Mouse (Mus musculus) limb, embryonic 14.5 days (tissue): ENCODE measurements around the gene Crip3. TPM values are rescaled to one million over a fixed set of nuclear protein-coding genes. Genes with fewer than 3 reads are reported as not detected.

Experiments
- ATAC-seq: fragments of 200-750 bp; cut with Nextera tagmentation; 2 replicates; pipeline ENCODE4 v1.8.0; 2017; ENCODE audit warnings: low read depth, moderate number of reproducible peaks, moderate TSS enrichment; ENCODE audit not compliant: low FRiP score
- DNase-seq: peaks from one replicate; pipeline ENCODE4 v3.0.0-alpha.2; 2015; ENCODE audit warnings: low spot score
- H3K27ac ChIP-seq: fragments of 300-500 bp; sonication (generic); replicated peaks from 2 replicates; pipeline ENCODE4 v1.5.1; 2014; ENCODE audit warnings: low read depth, mild to moderate bottlenecking, low read length, moderate library complexity, mixed read lengths
- H3K27me3 ChIP-seq: fragments of 300-500 bp; sonication (generic); 2 replicates; pipeline ENCODE4 v1.6.1; 2014; ENCODE audit warnings: low read length, mixed read lengths; ENCODE audit not compliant: control insufficient read depth, insufficient read depth
- H3K36me3 ChIP-seq: fragments of 300-500 bp; sonication (generic); 2 replicates; pipeline ENCODE4 v1.6.1; 2014; ENCODE audit warnings: mild to moderate bottlenecking, low read length, moderate library complexity, mixed read lengths; ENCODE audit not compliant: control insufficient read depth, insufficient read depth
- H3K4me1 ChIP-seq: fragments of 300-500 bp; sonication (generic); 2 replicates; pipeline ENCODE4 v1.6.1; 2014; ENCODE audit warnings: antibody characterized with exemption, low read length, mixed read lengths; ENCODE audit not compliant: control insufficient read depth, insufficient read depth
- H3K4me2 ChIP-seq: fragments of 300-500 bp; sonication (generic); replicated peaks from 2 replicates; pipeline ENCODE4 v1.6.1; 2014; ENCODE audit warnings: low read depth, mild to moderate bottlenecking, low read length, moderate library complexity; ENCODE audit not compliant: severe bottlenecking
- H3K4me3 ChIP-seq: fragments of 300-500 bp; sonication (generic); replicated peaks from 2 replicates; pipeline ENCODE4 v1.5.1; 2014; ENCODE audit warnings: low read length
- H3K9ac ChIP-seq: fragments of 300-500 bp; sonication (generic); 2 replicates; pipeline ENCODE4 v1.6.1; 2014; ENCODE audit warnings: mild to moderate bottlenecking, low read depth, low read length, moderate library complexity; ENCODE audit not compliant: severe bottlenecking
- H3K9me3 ChIP-seq: fragments of 300-500 bp; sonication (generic); 2 replicates; pipeline ENCODE4 v1.6.1; 2016; ENCODE audit warnings: low read length; ENCODE audit not compliant: control insufficient read depth
- POLR2A ChIP-seq: fragments of 200-500 bp; IDR thresholded peaks from 2 replicates; pipeline ENCODE4 v1.8.0; 2012; ENCODE audit warnings: inconsistent platforms, mild to moderate bottlenecking, moderate library complexity, borderline replicate concordance; ENCODE audit not compliant: insufficient read depth, insufficient read length; ENCODE audit errors: extremely low read depth
- WGBS: fragments of 180-500 bp; shearing (Covaris S2); extraction: QIAGEN DNeasy Blood & Tissue Kit; methylation state at CpG from one replicate; pipeline ENCODE4 v1.1.7; 2014; 5-methylcytosine and 5-hydroxymethylcytosine counted together
- polyA plus RNA-seq, 2 experiments: library from polyadenylated mRNA; depleted of rRNA in 1 of 2; stranded (reverse) in 1 of 2; unstranded in 1 of 2; fragments of >200 nt; fragmentation: Nextera tagmentation in 1 of 2; extraction: Ambion mirVana in 1 of 2; gene quantifications; 2 replicates each; pipeline versions ENCODE4 v1.2.1 to v1.2.3; 2012 to 2014

Crip3 gene
- polyA plus RNA-seq, 2 experiments = 1.4 to 4.5 TPM

DNA sequence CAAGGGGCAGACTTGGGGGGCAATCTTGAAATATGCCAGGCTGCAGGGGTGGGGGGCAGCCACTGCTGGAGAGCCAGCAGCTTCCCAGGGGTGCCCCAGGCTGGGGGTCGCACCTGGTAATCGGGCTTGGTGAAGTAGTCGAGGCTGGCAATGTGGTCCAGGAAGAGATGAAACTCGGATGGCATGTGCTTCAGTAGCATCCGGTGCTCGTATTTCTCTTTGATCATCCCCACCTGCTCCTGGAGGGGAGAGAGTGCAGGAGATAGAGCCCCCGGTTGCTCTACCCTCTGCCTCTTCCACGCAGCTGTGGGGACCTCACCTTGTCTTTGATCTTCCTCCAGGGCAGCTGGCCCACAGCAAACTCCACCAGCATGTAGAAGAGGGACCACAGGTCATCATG is 47.9 kb downstream of the Crip3 start:
- 57% methylated on average over 8 of the region's 8 CpGs for WGBS
- H3K4me1 ChIP-seq = no peaks in the 10 kb centered on the region
- no peak overlapping the region for H3K9ac ChIP-seq
- no peaks in the 10 kb centered on the region for H3K36me3 ChIP-seq
- ATAC-seq (no peak), DNase-seq (no peak)
- no peak overlapping the region for H3K4me2 ChIP-seq
- TF ChIP-seq POLR2A = no peak
- no peak overlapping the region for H3K27ac ChIP-seq
- H3K9me3 ChIP-seq = no peaks in the 10 kb centered on the region
- H3K4me3 ChIP-seq = no peak overlapping the region
- H3K27me3 ChIP-seq = no peaks in the 10 kb centered on the region; the same call in 1 of the 2 replicates

DNA sequence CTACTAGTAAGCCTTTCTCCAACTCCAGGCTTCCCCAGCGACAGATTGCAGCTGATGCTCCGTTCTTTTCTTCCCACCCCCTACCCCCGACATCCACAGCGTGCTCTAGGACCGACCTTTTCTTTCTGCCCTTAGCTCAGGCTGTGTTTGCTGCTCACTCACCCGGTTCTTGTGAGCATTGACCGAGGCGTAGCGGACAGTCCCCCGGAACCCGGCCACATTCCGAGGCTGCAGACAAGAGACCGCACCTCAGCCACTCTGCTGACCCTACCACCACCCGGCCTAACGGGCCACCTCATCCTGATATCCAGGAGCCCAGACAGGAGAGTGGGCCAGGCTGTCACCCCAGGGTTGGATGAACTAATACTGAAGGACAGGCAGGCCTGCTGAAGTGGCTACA is 48.6 kb downstream of the Crip3 start:
- WGBS = 88% methylated on average over 15 of the region's 15 CpGs
- no peak for ATAC-seq
- H3K4me1 ChIP-seq = no peaks in the 10 kb centered on the region

More for the DNA sequence above, 48.6 kb downstream of the Crip3 start:
- no peaks in the 10 kb centered on the region for H3K9me3 ChIP-seq
- no peaks in the 10 kb centered on the region; the same call in 1 of the 2 replicates for H3K27me3 ChIP-seq
- no peak overlapping the region for H3K4me3 ChIP-seq
- H3K9ac ChIP-seq = no peak overlapping the region
- no peaks in the 10 kb centered on the region for H3K36me3 ChIP-seq
- H3K27ac ChIP-seq = no peak overlapping the region
- no peak overlapping the region for H3K4me2 ChIP-seq
- no peak for DNase-seq
- TF ChIP-seq POLR2A = no peak

Other genes with a start within 250 kb of the Crip3 start
- 15.0 and 15.7 TPM in 2 replicates for gene Polh, start 226.3 kb upstream of the Crip3 start, polyA plus RNA-seq (2012; rRNA removed)
- gene Polh, start 226.3 kb upstream of the Crip3 start, polyA plus RNA-seq (2014; fragmentation: Nextera tagmentation; extraction: Ambion mirVana) = 9.2 and 11.7 TPM in 2 replicates
- gene Xpo5, start 226.1 kb upstream of the Crip3 start, polyA plus RNA-seq (2012; rRNA removed) = 49.7 and 52.8 TPM in 2 replicates
- 45.0 and 48.8 TPM in 2 replicates for gene Xpo5, start 226.1 kb upstream of the Crip3 start, polyA plus RNA-seq (2014; fragmentation: Nextera tagmentation; extraction: Ambion mirVana)
- gene Polr1c, start 180.9 kb upstream of the Crip3 start, polyA plus RNA-seq (2012; rRNA removed) = 112 and 120 TPM in 2 replicates
- gene Polr1c, start 180.9 kb upstream of the Crip3 start, polyA plus RNA-seq (2014; fragmentation: Nextera tagmentation; extraction: Ambion mirVana) = 87.5 and 98.4 TPM in 2 replicates
- 92.5 and 136 TPM in 2 replicates for gene Yipf3, start 180.8 kb upstream of the Crip3 start, polyA plus RNA-seq (2012; rRNA removed)
- gene Yipf3, start 180.8 kb upstream of the Crip3 start, polyA plus RNA-seq (2014; fragmentation: Nextera tagmentation; extraction: Ambion mirVana) = 134 and 142 TPM in 2 replicates
- 4.3 and 5.8 TPM in 2 replicates for gene Lrrc73, start 175.4 kb upstream of the Crip3 start, polyA plus RNA-seq (2012; rRNA removed)
- 1.4 and 2.0 TPM in 2 replicates for gene Lrrc73, start 175.4 kb upstream of the Crip3 start, polyA plus RNA-seq (2014; fragmentation: Nextera tagmentation; extraction: Ambion mirVana)
- 117 and 140 TPM in 2 replicates for gene Tjap1, start 145.9 kb upstream of the Crip3 start, polyA plus RNA-seq (2012; rRNA removed)
- gene Tjap1, start 145.9 kb upstream of the Crip3 start, polyA plus RNA-seq (2014; fragmentation: Nextera tagmentation; extraction: Ambion mirVana) = 50.6 and 64.7 TPM in 2 replicates
- 20.8 and 24.2 TPM in 2 replicates for gene Dlk2, start 131.5 kb upstream of the Crip3 start, polyA plus RNA-seq (2012; rRNA removed)
- 10.1 and 10.3 TPM in 2 replicates for gene Dlk2, start 131.5 kb upstream of the Crip3 start, polyA plus RNA-seq (2014; fragmentation: Nextera tagmentation; extraction: Ambion mirVana)
- gene Abcc10, start 100.6 kb upstream of the Crip3 start, polyA plus RNA-seq (2012; rRNA removed) = 15.5 and 20.9 TPM in 2 replicates
- gene Abcc10, start 100.6 kb upstream of the Crip3 start, polyA plus RNA-seq (2014; fragmentation: Nextera tagmentation; extraction: Ambion mirVana) = 5.8 and 7.3 TPM in 2 replicates
- gene Zfp318, start 45.2 kb upstream of the Crip3 start, polyA plus RNA-seq (2012; rRNA removed) = 23.0 and 23.7 TPM in 2 replicates
- 18.4 and 22.7 TPM in 2 replicates for gene Zfp318, start 45.2 kb upstream of the Crip3 start, polyA plus RNA-seq (2014; fragmentation: Nextera tagmentation; extraction: Ambion mirVana)
- not detected in 2 replicates for gene Slc22a7, start 9.5 kb downstream of the Crip3 start, polyA plus RNA-seq (2012; rRNA removed)
- not detected in 2 replicates for gene Slc22a7, start 9.5 kb downstream of the Crip3 start, polyA plus RNA-seq (2014; fragmentation: Nextera tagmentation; extraction: Ambion mirVana)
- 0.31 and 0.49 TPM in 2 replicates for gene Ttbk1, start 58.7 kb downstream of the Crip3 start, polyA plus RNA-seq (2012; rRNA removed)
- 0.06 and 0.12 TPM in 2 replicates for gene Ttbk1, start 58.7 kb downstream of the Crip3 start, polyA plus RNA-seq (2014; fragmentation: Nextera tagmentation; extraction: Ambion mirVana)
- 23.8 and 30.0 TPM in 2 replicates for gene Dnph1, start 67.8 kb downstream of the Crip3 start, polyA plus RNA-seq (2012; rRNA removed)
- 34.5 and 37.6 TPM in 2 replicates for gene Dnph1, start 67.8 kb downstream of the Crip3 start, polyA plus RNA-seq (2014; fragmentation: Nextera tagmentation; extraction: Ambion mirVana)
- gene Cul9, start 117.5 kb downstream of the Crip3 start, polyA plus RNA-seq (2012; rRNA removed) = 21.1 and 25.3 TPM in 2 replicates
- 6.9 and 8.2 TPM in 2 replicates for gene Cul9, start 117.5 kb downstream of the Crip3 start, polyA plus RNA-seq (2014; fragmentation: Nextera tagmentation; extraction: Ambion mirVana)
- 87.2 and 129 TPM in 2 replicates for gene Srf, start 127.2 kb downstream of the Crip3 start, polyA plus RNA-seq (2012; rRNA removed)
- 9.6 and 10.2 TPM in 2 replicates for gene Srf, start 127.2 kb downstream of the Crip3 start, polyA plus RNA-seq (2014; fragmentation: Nextera tagmentation; extraction: Ambion mirVana)
- 89.4 and 116 TPM in 2 replicates for gene Ptk7, start 200.6 kb downstream of the Crip3 start, polyA plus RNA-seq (2012; rRNA removed)
- gene Ptk7, start 200.6 kb downstream of the Crip3 start, polyA plus RNA-seq (2014; fragmentation: Nextera tagmentation; extraction: Ambion mirVana) = 73.8 and 84.6 TPM in 2 replicates
- 19.5 and 20.4 TPM in 2 replicates for gene Klc4, start 217.1 kb downstream of the Crip3 start, polyA plus RNA-seq (2012; rRNA removed)
- 19.3 and 21.5 TPM in 2 replicates for gene Klc4, start 217.1 kb downstream of the Crip3 start, polyA plus RNA-seq (2014; fragmentation: Nextera tagmentation; extraction: Ambion mirVana)
- gene Mrpl2, start 217.3 kb downstream of the Crip3 start, polyA plus RNA-seq (2012; rRNA removed) = 68.0 and 91.1 TPM in 2 replicates
- gene Mrpl2, start 217.3 kb downstream of the Crip3 start, polyA plus RNA-seq (2014; fragmentation: Nextera tagmentation; extraction: Ambion mirVana) = 103 and 113 TPM in 2 replicates
- 135 and 149 TPM in 2 replicates for gene Cul7, start 221.4 kb downstream of the Crip3 start, polyA plus RNA-seq (2012; rRNA removed)
- gene Cul7, start 221.4 kb downstream of the Crip3 start, polyA plus RNA-seq (2014; fragmentation: Nextera tagmentation; extraction: Ambion mirVana) = 52.6 and 58.2 TPM in 2 replicates
- 47.2 and 48.5 TPM in 2 replicates for gene Rrp36, start 245.4 kb downstream of the Crip3 start, polyA plus RNA-seq (2012; rRNA removed)
- gene Rrp36, start 245.4 kb downstream of the Crip3 start, polyA plus RNA-seq (2014; fragmentation: Nextera tagmentation; extraction: Ambion mirVana) = 36.8 and 52.4 TPM in 2 replicates
- gene Mea1, start 249.9 kb downstream of the Crip3 start, polyA plus RNA-seq (2012; rRNA removed) = 75.2 and 97.9 TPM in 2 replicates
- 155 and 156 TPM in 2 replicates for gene Mea1, start 249.9 kb downstream of the Crip3 start, polyA plus RNA-seq (2014; fragmentation: Nextera tagmentation; extraction: Ambion mirVana)